Mouse (Mus musculus) left cerebral cortex, adult 2 months (tissue): ENCODE measurements around the gene Hist1h3h. TPM values are rescaled to one million over a fixed set of nuclear protein-coding genes. Genes with fewer than 3 reads are reported as not detected.
"Not testable (repeated sequence)": the region's sequence is repeated elsewhere in the genome, so short reads cannot be mapped to it uniquely, and the experiment has no call there.

ENCODE experiments used
- DNase-seq, 2 experiments: peaks; one replicate each; pipeline ENCODE4 v3.0.0; 2021 to 2022; ENCODE audit warnings: low spot score in 2 of 2, mixed read lengths in 1 of 2; ENCODE audit errors: extremely low spot score in 1 of 2
- H3K27ac ChIP-seq: fragments of 200-600 bp; 2 replicates; pipeline ENCODE4 v1.8.1; 2022
- H3K4me3 ChIP-seq: fragments of 200-600 bp; 2 replicates; pipeline ENCODE4 v1.8.1; 2022
- CTCF ChIP-seq: fragments of 200-600 bp; IDR thresholded peaks from 2 replicates; pipeline ENCODE4 v1.8.1; 2022; ENCODE audit warnings: antibody characterized with exemption, mild to moderate bottlenecking, moderate library complexity
- intact Hi-C: fragments of 180-260 bp; cut with DNase I; formaldehyde crosslinking; loops from one replicate; pipeline ENCODE4 v1.15.1; 2025
- long read RNA-seq, 2 experiments: library from polyadenylated mRNA; stranded (forward); transcript quantifications; one replicate each; pipeline ENCODE4 v2.0.0; 2021; ENCODE audit warnings: borderline mapping rate in 2 of 2
- total RNA-seq, 2 experiments: library from RNA; stranded (reverse); gene quantifications; 2 replicates each; pipeline ENCODE4 v1.2.3; 2021

Gene Hist1h3h
- total RNA-seq, result 10 to 100 TPM; 54.6 to 74.2 TPM
- long read RNA-seq, experiment 1, result 0 reads
- long read RNA-seq, experiment 2, result 0 reads

GRCm38 (mm10) chr13:21717397-21718357, at the start of gene Hist1h3h:
TSS of gene Hist1h3h (plus strand) at chr13:21717659.
- intact Hi-C loops, result loop anchor here (1.0 to 10.0 kb wide), 6 partner anchors 17 to 1965 kb away; partner anchors contain the start of genes Hist1h2ac, Hist1h2an, Hist1h2bc and Hist1h2bp
- DNase-seq, result peak; percentile 86 to 89
- Histone ChIP-seq H3K27ac (peak within 1 kb of the TSS; percentile 83), H3K4me3 (peak within 1 kb of the TSS; percentile 48)

DNA sequence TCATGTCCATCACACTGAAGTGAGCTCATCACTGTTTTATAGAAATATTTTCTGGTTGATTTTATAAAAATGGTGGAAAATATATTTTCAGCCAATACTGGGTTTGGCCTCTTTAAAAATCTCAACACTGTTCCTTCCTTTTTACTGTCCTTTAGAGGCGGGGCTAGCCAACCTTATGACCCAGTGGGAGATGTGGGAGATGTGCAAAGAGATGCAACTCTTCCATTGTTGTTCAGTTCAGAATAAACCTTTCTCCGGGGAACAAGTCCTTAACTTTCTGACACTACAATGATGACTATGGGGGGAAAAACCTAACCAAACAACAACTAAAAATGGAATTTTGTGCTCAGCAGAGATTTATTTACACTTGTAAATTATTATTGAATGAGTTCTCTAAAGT, 40.2 kb upstream of the Hist1h3h start, which contains the start of gene Olfr1360:
Gene Olfr1360, minus strand, starts transcription at position 101 of the 400 bp plus-strand sequence.
- DNase-seq, result no peak
- H3K27ac ChIP-seq, result no peak within 1 kb of the TSS
- intact Hi-C loops, result no loop called here
- H3K4me3 ChIP-seq, result no peak within 1 kb of the TSS
- TF ChIP-seq CTCF, result no peak

DNA sequence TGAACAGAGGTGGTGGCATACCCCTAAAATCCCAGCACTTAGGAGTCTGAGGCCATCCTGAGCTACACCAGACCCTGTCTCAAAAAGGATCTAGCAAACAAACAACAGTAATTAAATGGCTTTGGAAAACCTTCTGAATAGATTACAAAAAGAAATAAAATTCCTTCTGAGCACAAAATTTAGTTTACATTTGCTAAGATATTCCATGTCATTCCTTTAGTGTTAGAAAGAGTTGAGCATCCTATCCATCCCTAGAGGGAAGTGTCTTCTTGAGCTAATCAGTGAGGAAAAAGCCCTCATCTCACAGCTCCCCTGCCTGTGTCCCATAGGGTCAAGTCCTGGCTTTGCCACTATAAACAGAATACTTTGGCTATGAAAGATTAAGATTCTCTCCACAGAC, 19.6 kb upstream of the Hist1h3h start, which contains the start of gene Olfr1359:
Gene Olfr1359, plus strand, starts transcription at position 301 of the 400 bp plus-strand sequence.
- intact Hi-C loops, result no loop called here
- Histone ChIP-seq H3K27ac (no peak within 1 kb of the TSS), H3K4me3 (no peak within 1 kb of the TSS)
- TF ChIP-seq CTCF, result no peak
- no peak for DNase-seq

- Histone ChIP-seq H3K4me3 (no peak overlapping the region), H3K27ac (no peak overlapping the region)
- no peak for TF ChIP-seq CTCF
- DNase-seq, result no peak
- intact Hi-C loops, result no loop called here
Measured at GRCm38 (mm10) chr13:21706669-21707068, 10.8 kb upstream of the Hist1h3h start.

DNA sequence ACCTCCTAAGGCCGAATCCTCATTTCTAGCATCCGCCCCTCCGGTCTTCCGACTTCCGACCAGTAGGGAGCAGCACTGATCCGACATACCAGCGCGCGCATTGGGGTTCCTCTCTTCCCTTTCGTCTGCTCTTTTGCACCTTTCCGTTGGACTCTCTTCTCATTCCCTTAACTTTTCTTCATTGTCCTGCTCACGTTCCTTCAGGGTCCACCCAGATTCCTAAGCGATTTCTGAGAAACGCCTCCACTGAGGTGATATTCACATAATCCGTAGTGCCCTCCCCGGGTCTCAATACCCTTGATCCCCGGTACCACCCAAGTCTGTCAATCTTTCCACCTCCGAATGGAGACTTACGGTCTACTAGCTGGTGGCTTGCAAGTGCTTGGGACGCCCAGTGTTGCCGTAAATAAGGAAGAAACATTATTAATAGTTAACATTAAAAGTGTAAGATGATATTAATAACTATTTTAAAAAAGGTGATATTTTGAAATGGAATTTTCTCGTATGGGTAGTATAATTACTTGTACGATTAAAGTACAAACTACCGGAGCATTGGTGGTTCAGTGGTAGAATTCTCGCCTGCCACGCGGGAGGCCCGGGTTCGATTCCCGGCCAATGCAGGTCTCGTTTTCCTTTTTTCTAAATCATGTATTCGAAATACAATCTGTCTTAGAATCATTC, 7.3 kb upstream of the Hist1h3h start:
- intact Hi-C loops, result loop anchor here (1.0 to 10.0 kb wide), 11 partner anchors 41 to 1911 kb away; partner anchors contain the start of genes Hist1h2af, Hist1h2be, Hist1h4h and Hist1h4k
- peak; percentile 87 to 90 for DNase-seq
- H3K4me3 ChIP-seq, result peak overlapping the region; percentile 96
- TF ChIP-seq CTCF, result peak; percentile 91
- H3K27ac ChIP-seq, result peak overlapping the region; percentile 74

GRCm38 (mm10) chr13:21710821-21711525, 6.5 kb upstream of the Hist1h3h start:
- no peak for TF ChIP-seq CTCF

DNA sequence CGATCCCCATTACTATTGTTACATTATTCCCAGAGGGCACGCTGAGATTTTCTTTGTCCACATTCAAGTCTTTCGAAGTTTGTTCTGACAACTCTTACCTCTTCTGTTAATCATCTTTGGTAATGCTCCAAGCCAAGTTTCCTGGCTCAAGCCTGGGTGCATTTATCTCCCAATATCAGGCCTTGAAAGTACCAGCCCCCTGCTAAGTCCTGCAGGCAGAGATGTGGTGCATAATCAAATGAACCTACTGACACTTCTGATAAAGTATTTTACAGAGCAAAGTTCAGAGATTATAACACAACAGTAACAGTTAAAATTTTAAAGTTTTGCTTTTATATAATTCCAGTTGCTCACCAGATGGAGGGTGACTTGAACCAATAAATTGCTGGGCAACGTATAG, 5.8 kb upstream of the Hist1h3h start:
- DNase-seq, result no peak
- Histone ChIP-seq H3K27ac (no peak overlapping the region), H3K4me3 (peak overlapping the region; percentile 96)
- TF ChIP-seq CTCF, result no peak
- intact Hi-C loops, result loop anchor here (2.0 to 10.0 kb wide), 10 partner anchors 39 to 1909 kb away; partner anchors contain the start of genes Hist1h2af, Hist1h2be, Hist1h4h and Hist1h4k

More at GRCm38 (mm10) chr13:21710821-21711525, 6.5 kb upstream of the Hist1h3h start:
- H3K4me3 ChIP-seq, result peak overlapping the region; percentile 96
- intact Hi-C loops, result loop anchor here (1.0 to 10.0 kb wide), 11 partner anchors 40 to 1910 kb away; partner anchors contain the start of genes Hist1h2af, Hist1h2be, Hist1h4h and Hist1h4k
- H3K27ac ChIP-seq, result peak overlapping the region; percentile 13; the same call in 1 of the 2 replicates
- peak; percentile 81 for DNase-seq

- no peak overlapping the region for H3K27ac ChIP-seq
- TF ChIP-seq CTCF, result peak; percentile 97
- intact Hi-C loops, result loop anchor here (5.0 to 10.0 kb wide), 9 partner anchors 228 to 1968 kb away; partner anchors contain the start of genes Hist1h2ac, Hist1h2af, Hist1h2bc and Hist1h4d
- DNase-seq, result peak; percentile 52 to 64
- peak overlapping the region; percentile 33 for H3K4me3 ChIP-seq
Measured at GRCm38 (mm10) chr13:21714725-21715124, 2.7 kb upstream of the Hist1h3h start.

GRCm38 (mm10) chr13:21715131-21715863, 2.2 kb upstream of the Hist1h3h start:
- TF ChIP-seq CTCF, result no peak
- Histone ChIP-seq H3K4me3 (peak overlapping the region; percentile 33), H3K27ac (peak overlapping the region; percentile 72)
- no peak for DNase-seq
- intact Hi-C loops, result loop anchor here (5.0 to 10.0 kb wide), 3 partner anchors 1590 to 1967 kb away; partner anchors contain the start of genes Hist1h2ac, Hist1h2bc and Hist1h4d

GRCm38 (mm10) chr13:21715864-21716539, 1.5 kb upstream of the Hist1h3h start, which contains the start of the genes Hist1h2bl and Hist1h2ai:
TSS of gene Hist1h2bl (minus strand) at chr13:21716143.
TSS of gene Hist1h2ai (plus strand) at chr13:21716422.
- peak within 1 kb of the TSS; percentile 83 for H3K27ac ChIP-seq
- DNase-seq, result peak; percentile 74 to 84
- intact Hi-C loops, result loop anchor here (1.0 to 10.0 kb wide), 5 partner anchors 34 to 1966 kb away; partner anchors contain the start of genes Hist1h2ac, Hist1h2an, Hist1h2bc and Hist1h2bp
- H3K4me3 ChIP-seq, result peak within 1 kb of the TSS; percentile 48

DNA sequence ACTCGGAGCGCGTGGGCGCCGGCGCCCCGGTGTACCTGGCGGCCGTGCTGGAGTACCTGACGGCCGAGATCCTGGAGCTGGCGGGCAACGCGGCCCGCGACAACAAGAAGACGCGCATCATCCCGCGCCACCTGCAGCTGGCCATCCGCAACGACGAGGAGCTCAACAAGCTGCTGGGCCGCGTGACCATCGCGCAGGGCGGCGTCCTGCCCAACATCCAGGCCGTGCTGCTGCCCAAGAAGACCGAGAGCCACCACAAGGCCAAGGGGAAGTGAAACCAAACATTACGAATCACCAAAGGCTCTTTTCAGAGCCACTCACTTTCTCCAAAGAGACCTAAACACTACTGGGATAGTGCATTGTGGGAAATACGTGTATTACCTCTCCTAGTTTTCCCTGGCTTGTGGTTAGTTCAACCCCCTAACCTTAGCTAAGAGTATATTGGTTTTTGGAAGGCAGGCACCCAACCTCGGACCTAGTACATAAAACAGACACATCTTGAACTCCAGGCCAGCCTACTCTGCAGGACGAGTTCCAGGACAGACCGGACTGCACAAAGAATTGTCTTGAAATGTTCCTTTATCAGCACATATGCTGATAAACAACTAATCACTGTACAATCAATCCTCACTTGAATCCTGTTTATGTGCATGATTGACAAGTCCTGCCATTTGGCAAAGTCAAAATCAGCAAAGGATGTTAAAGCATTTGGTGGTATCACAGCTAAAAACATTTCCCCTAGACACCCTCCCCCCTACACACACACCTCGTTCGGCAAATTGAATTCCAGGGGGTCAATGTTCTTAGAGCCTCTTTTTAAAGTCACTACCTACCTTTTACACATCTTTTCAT, 693 bp upstream of the Hist1h3h start:
- intact Hi-C loops, result loop anchor here (1.0 to 10.0 kb wide), 6 partner anchors 34 to 1966 kb away; partner anchors contain the start of genes Hist1h2ac, Hist1h2an, Hist1h2bc and Hist1h2bp
- Histone ChIP-seq H3K27ac (peak overlapping the region; percentile 83), H3K4me3 (peak overlapping the region; percentile 48)
- DNase-seq, result not testable (repeated sequence)
